Mouse (Mus musculus): ENCODE results near the gene Serpinf2.

DNA sequence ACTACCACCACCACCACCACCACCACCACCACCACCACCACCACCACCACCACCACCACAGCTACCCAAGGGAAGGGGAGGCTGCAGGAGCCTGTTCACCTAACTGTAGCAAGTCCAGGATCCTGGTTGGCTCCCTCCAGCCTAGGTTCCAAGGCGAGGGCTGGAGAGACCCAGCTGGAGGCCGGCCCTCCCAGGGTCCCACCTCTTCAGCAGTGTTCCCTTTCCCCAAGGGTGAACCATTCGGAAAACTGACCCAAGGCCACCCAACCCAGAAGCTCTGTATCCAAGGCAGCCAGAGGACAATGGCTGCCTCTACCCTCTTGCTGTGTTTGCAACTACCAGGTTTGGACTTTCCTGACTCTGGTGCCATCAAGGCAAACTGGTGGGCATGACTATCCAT lies 560 bp upstream of the Serpinf2 start:
- no peak for TF ChIP-seq POLR2A (IDR thresholded peaks at IDR 0.05; ENCODE audit: borderline replicate concordance, extremely low read depth, low read depth, low read length)
- TF ChIP-seq CTCF (IDR thresholded peaks at IDR 0.05; ENCODE audit: insufficient read depth, low read length) = no peak
